Mouse (Mus musculus) kidney, embryonic 16.5 days (tissue): ENCODE measurements around the gene Med19. TPM values are rescaled to one million over a fixed set of nuclear protein-coding genes. Genes with fewer than 3 reads are reported as not detected.

Experiments used
- ATAC-seq: fragments of 200-750 bp; cut with Nextera tagmentation; 2 replicates; pipeline ENCODE4 v1.8.0; 2017; ENCODE audit warnings: moderate TSS enrichment; ENCODE audit not compliant: low FRiP score, low TSS enrichment
- H3K27ac ChIP-seq: fragments of 300-500 bp; sonication (generic); 2 replicates; pipeline ENCODE4 v1.5.1; 2014; ENCODE audit warnings: low read length
- H3K27me3 ChIP-seq: fragments of 300-500 bp; sonication (generic); 2 replicates; pipeline ENCODE4 v1.6.1; 2014; ENCODE audit warnings: low read length, control low read depth, mixed read lengths; ENCODE audit not compliant: insufficient read depth
- H3K36me3 ChIP-seq: fragments of 300-500 bp; sonication (generic); 2 replicates; pipeline ENCODE4 v1.6.1; 2014; ENCODE audit warnings: low read length, control low read depth, mixed read lengths; ENCODE audit not compliant: insufficient read depth
- H3K4me1 ChIP-seq: fragments of 300-500 bp; sonication (generic); 2 replicates; pipeline ENCODE4 v1.6.1; 2014; ENCODE audit warnings: low read length, control low read depth, mixed read lengths; ENCODE audit not compliant: insufficient read depth
- H3K4me2 ChIP-seq: fragments of 300-500 bp; sonication (generic); replicated peaks from 2 replicates; pipeline ENCODE4 v1.6.1; 2014; ENCODE audit warnings: low read depth, low read length
- H3K4me3 ChIP-seq: fragments of 300-500 bp; sonication (generic); 2 replicates; pipeline ENCODE4 v1.5.1; 2014; ENCODE audit warnings: mild to moderate bottlenecking, low read length
- H3K9ac ChIP-seq: fragments of 300-500 bp; sonication (generic); replicated peaks from 2 replicates; pipeline ENCODE4 v1.6.1; 2014; ENCODE audit warnings: low read length
- H3K9me3 ChIP-seq: fragments of 300-500 bp; sonication (generic); 2 replicates; pipeline ENCODE4 v1.6.1; 2016; ENCODE audit warnings: low read length, control low read depth
- WGBS: fragments of 180-500 bp; shearing (Covaris S2); extraction: QIAGEN DNeasy Blood & Tissue Kit; methylation state at CpG from one replicate; pipeline ENCODE4 v1.1.7; 2014; 5-methylcytosine and 5-hydroxymethylcytosine counted together
- polyA plus RNA-seq: library from polyadenylated mRNA; unstranded; fragments of >200 nt; fragmentation: Nextera tagmentation; extraction: Ambion mirVana; gene quantifications from 2 replicates; pipeline ENCODE4 v1.2.1, GENCODE M21; 2015

The Med19 gene
- polyA plus RNA-seq, 1 experiment from 2014 or later: 39.2 TPM

DNA sequence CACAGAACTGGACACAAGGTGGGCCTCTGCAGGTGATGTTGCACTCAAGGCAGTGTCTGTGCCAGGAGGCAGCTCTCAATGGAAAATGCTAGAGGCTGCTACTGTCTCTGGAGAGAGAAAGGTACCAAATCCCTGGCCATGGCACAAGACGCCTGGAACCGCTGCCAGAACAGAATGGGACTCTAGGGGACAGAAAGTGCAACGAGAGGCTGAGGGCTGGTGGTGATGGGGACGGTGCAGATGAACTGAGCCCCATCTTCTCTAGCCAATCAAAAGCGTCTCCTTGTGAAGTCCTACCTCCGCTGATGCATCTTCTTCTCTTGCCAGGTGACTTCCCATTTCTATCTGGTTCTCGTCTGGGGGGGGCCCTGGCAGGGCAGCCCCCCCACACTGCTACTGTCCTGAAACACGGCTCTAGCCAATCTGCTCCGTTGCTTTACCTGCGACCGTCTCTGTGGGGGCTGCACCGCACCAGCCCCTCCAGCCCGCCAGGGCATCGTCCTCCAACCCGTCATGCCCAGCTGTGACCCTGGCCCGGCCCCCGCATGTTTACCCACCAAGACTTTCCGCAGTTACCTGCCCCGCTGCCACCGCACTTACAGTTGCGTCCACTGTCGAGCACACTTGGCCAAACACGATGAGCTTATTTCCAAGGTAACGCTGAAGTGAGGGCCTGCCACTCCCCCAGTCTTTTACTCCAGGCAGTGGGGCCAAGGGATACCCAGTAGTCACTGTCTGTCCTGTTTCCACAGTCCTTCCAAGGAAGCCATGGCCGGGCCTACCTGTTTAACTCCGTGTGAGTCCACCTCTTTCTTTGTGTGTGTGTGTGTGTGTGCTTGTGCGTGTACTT, 58.3 kb downstream of the Med19 start:
- Histone ChIP-seq H3K9me3 (no peaks in the 10 kb centered on the region), H3K27me3 (no peaks in the 10 kb centered on the region), H3K36me3 (peaks cover 5% of the 10 kb centered on the region; the same call in 1 of the 2 replicates), H3K4me3 (peak overlapping the region; percentile 13), H3K4me2 (peak overlapping the region; percentile 50), H3K4me1 (peaks cover 72% of the 10 kb centered on the region), H3K27ac (peak overlapping the region; percentile 84), H3K9ac (peak overlapping the region; percentile 24; the same call in 1 of the 2 replicates)
- no peak for ATAC-seq
- 4% methylated on average over 27 of the region's 27 CpGs for WGBS

DNA sequence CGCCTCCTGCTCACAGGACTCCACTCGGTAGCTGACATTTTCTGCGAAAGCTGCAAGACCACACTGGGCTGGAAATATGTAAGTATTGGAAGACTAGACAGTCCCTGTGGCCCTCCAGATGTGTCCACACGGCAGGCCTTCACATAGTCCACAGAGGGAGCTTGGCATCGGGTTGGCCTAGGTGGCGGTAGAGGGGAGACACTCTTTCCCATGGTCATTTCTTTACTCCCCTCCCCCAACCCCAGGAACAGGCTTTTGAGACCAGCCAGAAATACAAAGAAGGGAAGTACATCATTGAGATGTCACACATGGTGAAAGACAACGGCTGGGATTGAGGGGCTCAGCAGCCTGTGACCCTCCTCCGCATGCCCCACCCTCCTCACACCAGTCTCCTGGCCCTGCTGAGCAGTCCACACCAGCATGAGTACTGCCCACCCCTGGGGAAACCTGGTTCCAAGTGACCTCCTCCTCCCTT, 59.3 kb downstream of the Med19 start:
- no peaks in the 10 kb centered on the region for H3K9me3 ChIP-seq
- no peaks in the 10 kb centered on the region for H3K27me3 ChIP-seq
- WGBS: 3% methylated on average over 8 of the region's 8 CpGs
- H3K36me3 ChIP-seq: peaks cover 7% of the 10 kb centered on the region; the same call in 1 of the 2 replicates
- H3K4me3 ChIP-seq: no peak overlapping the region; the same call in 1 of the 2 replicates
- H3K4me1 ChIP-seq: peaks cover 82% of the 10 kb centered on the region
- peak overlapping the region; percentile 84 for H3K27ac ChIP-seq
- peak overlapping the region; percentile 50 for H3K4me2 ChIP-seq
- H3K9ac ChIP-seq: peak overlapping the region; percentile 55; the same call in 1 of the 2 replicates
- ATAC-seq: peak; percentile 56

Other genes starting within 250 kb of the Med19 start
- gene Tfpi, start 201.6 kb upstream of the Med19 start, polyA plus RNA-seq: 37.2 and 40.2 TPM in 2 replicates
- gene Ctnnd1, start 27.6 kb upstream of the Med19 start, polyA plus RNA-seq: 55.7 and 59.3 TPM in 2 replicates
- 0.14 and 0.22 TPM in 2 replicates for gene Btbd18, start 19.3 kb upstream of the Med19 start, polyA plus RNA-seq
- gene Selenoh, start 7.6 kb upstream of the Med19 start, polyA plus RNA-seq: 304 and 332 TPM in 2 replicates
- gene Gm28635, start 361 bp upstream of the Med19 start, polyA plus RNA-seq: not detected in 2 replicates
- gene Tmx2, start 738 bp downstream of the Med19 start, polyA plus RNA-seq: 202 and 216 TPM in 2 replicates
- 30.4 and 30.6 TPM in 2 replicates for gene Zdhhc5, start 36.8 kb downstream of the Med19 start, polyA plus RNA-seq
- gene Clp1, start 48.9 kb downstream of the Med19 start, polyA plus RNA-seq: 31.1 and 32.1 TPM in 2 replicates
- 5.4 and 9.4 TPM in 2 replicates for gene Ypel4, start 55.7 kb downstream of the Med19 start, polyA plus RNA-seq
- gene Gm19426, start 65.3 kb downstream of the Med19 start, polyA plus RNA-seq: 9.8 and 10.9 TPM in 2 replicates
- gene Serping1, start 97.0 kb downstream of the Med19 start, polyA plus RNA-seq: 115 and 119 TPM in 2 replicates
- gene Ube2l6, start 120.4 kb downstream of the Med19 start, polyA plus RNA-seq: 44.0 and 46.9 TPM in 2 replicates
- gene Smtnl1, start 144.2 kb downstream of the Med19 start, polyA plus RNA-seq: 0.19 and 0.26 TPM in 2 replicates
- gene Timm10, start 148.6 kb downstream of the Med19 start, polyA plus RNA-seq: 60.1 and 66.6 TPM in 2 replicates
- gene Slc43a1, start 160.4 kb downstream of the Med19 start, polyA plus RNA-seq: 15.6 and 17.8 TPM in 2 replicates
- 1.0 and 1.5 TPM in 2 replicates for gene Rtn4rl2, start 208.3 kb downstream of the Med19 start, polyA plus RNA-seq